Comparison of ENCODE assay signal across 13 mouse cellular contexts in the genomic region with DNA sequence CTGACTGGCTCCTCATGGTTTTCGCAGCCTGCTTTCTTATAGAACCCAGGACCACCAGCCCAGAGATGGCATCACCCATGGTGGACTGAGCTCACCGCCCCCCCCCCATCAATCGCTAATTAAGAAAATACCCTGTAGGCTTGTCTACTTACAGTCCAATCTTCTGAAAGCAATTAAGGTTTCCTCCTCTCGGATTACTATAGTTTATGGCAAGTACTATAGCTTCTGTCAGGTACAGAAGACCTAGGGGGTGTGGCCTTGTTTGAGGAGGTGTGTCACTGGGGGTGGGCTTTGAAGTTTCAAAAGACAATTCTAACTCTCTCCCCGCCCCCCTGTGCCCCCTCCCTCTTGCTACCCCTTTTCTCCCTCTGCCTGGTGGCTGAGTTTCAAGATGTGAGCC.
"Had no signal": no experiment of that assay in that cellular context is flagged by ENCODE, and none has a peak within 500 bp of the region (broad histone marks: within the 10 kb centered on the region; RNA-seq: fewer than 3 reads in every experiment).

No protein-coding gene starts in this region.

- H3K9ac ChIP-seq: limb, embryonic 13.5 days; liver, embryonic 14.5 days; neural tube, embryonic 12.5 days; stomach, embryonic 15.5 days had no signal

- H3K9me3 ChIP-seq: limb, embryonic 13.5 days; midbrain, embryonic 10.5 days; neural tube, embryonic 12.5 days; stomach, embryonic 15.5 days had no signal

- H3K27me3 ChIP-seq: limb, embryonic 13.5 days; neural tube, embryonic 12.5 days; stomach, embryonic 15.5 days had no signal

- H3K4me3 ChIP-seq: limb, embryonic 13.5 days; midbrain, embryonic 10.5 days; neural tube, embryonic 12.5 days; stomach, embryonic 15.5 days had no signal

- H3K36me3 ChIP-seq: limb, embryonic 13.5 days; midbrain, embryonic 10.5 days; neural tube, embryonic 12.5 days; stomach, embryonic 15.5 days had no signal

- H3K4me2 ChIP-seq: limb, embryonic 13.5 days; neural tube, embryonic 12.5 days; stomach, embryonic 15.5 days had no signal

- H3K27ac ChIP-seq: limb, embryonic 13.5 days; liver, embryonic 14.5 days; midbrain, embryonic 10.5 days; neural tube, embryonic 12.5 days; stomach, embryonic 15.5 days had no signal

- DNase-seq: kidney, adult 18-20 months; kidney, postnatal 14 days; layer of hippocampus, postnatal 36 days; lung, adult 18-20 months; lung, postnatal 36 days; midbrain, embryonic 14.5 days; right cerebral cortex, postnatal 4 days; thymus, postnatal 36 days had no signal

- H3K4me1 ChIP-seq: limb, embryonic 13.5 days; midbrain, embryonic 10.5 days; neural tube, embryonic 12.5 days had no signal
